In genomic region chr3:49973994-49974393, GRCm38 (mm10) we compare ENCODE assay signal across 27 mouse cellular contexts.
"Had no signal": no experiment of that assay in that cellular context is flagged by ENCODE, and none has a peak within 500 bp of the region (broad histone marks: within the 10 kb centered on the region; RNA-seq: fewer than 3 reads in every experiment).

No protein-coding gene starts in this region.

- H3K27ac ChIP-seq: gastrocnemius, adult 2 months; heart, embryonic 10.5 days; hindbrain, embryonic 10.5 days; hindbrain, embryonic 12.5 days; hindbrain, embryonic 14.5 days; intestine, embryonic 15.5 days; layer of hippocampus, adult 2 months; limb, embryonic 13.5 days; limb, embryonic 15.5 days; liver, embryonic 12.5 days; liver, embryonic 14.5 days had no signal

- DNase-seq: gastrocnemius, adult 2 months; gastrocnemius, postnatal 10 days; gastrocnemius, postnatal 25 days; heart, adult 18-20 months; heart, postnatal 10 days; heart, postnatal 4 days; kidney, adult 18-20 months; kidney, adult 8-10 months; kidney, postnatal 10 days; kidney, postnatal 25 days; kidney, postnatal 4 days; layer of hippocampus, postnatal 36 days; left cerebral cortex, postnatal 4 days had no signal

- H3K4me3 ChIP-seq: gastrocnemius, adult 2 months; heart, embryonic 10.5 days; heart, embryonic 12.5 days; hindbrain, embryonic 10.5 days; hindbrain, embryonic 12.5 days; intestine, embryonic 15.5 days; layer of hippocampus, adult 2 months; limb, embryonic 13.5 days; limb, embryonic 15.5 days; liver, embryonic 12.5 days had no signal

- ATAC-seq: hindbrain, embryonic 16.5 days; inflammation-experienced regulatory T-cells, adult 6 months; intestine, embryonic 15.5 days; intestine, postnatal 0 days; liver, embryonic 12.5 days had no signal

- H3K4me1 ChIP-seq: heart, embryonic 10.5 days; heart, embryonic 12.5 days; hindbrain, embryonic 10.5 days; hindbrain, embryonic 12.5 days; intestine, embryonic 15.5 days; limb, embryonic 15.5 days; liver, embryonic 12.5 days had no signal
